Mouse (Mus musculus): ENCODE data around the gene Leng9.
"Not testable (repeated sequence)": the region's sequence is repeated elsewhere in the genome, so short reads cannot be mapped to it uniquely, and the experiment has no call there.

Leng9 gene

DNA sequence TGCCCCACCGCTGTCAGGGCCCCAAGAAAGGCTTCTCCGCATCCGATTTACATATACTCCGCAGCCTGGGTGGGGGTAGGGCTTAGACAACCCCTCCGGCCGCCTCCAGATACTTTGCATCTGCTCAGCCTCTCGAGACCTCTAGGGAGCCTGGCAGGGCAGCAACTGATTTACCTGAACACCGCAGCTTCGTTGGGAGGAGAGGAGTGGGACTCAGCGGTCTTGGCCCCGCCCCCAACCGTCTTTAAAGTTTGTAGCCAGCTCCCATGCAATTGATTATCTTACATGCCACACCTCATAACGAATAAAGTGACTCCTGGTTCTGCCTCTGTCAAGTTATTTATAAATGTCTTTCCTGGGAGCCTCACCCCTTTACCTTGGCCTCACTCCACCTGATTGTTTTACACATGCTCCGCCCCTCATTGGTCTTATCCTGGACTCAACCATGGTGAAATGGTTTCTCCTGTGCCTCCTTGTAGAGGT lies at the start of gene Leng9:
Gene Leng9 (minus strand): TSS at position 316 of the 483 bp plus-strand sequence.
- peak; percentile 55 to 61 for DNase-seq (ENCODE audit: low spot score in 2 of 2)

DNA sequence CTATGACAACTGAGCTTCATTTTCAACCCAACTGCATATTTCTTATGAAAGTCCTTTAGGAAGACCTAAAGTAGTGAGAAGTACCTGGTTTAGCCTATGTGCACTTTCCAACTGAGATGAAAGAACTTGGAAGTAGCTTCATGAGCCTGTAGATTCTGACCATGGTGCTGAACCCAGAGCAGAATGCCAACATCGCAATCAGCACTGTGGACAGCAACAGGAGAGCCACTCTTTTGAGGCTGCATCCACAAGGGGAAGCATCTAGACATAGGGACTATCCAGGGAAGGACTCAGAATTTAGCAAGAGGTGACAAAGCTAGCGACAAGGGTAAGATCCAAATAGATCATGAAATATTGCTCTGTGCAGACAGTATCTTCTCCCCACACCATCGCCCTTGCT lies 28.3 kb upstream of the Leng9 start:
- DNase-seq (ENCODE audit: low spot score in 2 of 2) = no peak

DNA sequence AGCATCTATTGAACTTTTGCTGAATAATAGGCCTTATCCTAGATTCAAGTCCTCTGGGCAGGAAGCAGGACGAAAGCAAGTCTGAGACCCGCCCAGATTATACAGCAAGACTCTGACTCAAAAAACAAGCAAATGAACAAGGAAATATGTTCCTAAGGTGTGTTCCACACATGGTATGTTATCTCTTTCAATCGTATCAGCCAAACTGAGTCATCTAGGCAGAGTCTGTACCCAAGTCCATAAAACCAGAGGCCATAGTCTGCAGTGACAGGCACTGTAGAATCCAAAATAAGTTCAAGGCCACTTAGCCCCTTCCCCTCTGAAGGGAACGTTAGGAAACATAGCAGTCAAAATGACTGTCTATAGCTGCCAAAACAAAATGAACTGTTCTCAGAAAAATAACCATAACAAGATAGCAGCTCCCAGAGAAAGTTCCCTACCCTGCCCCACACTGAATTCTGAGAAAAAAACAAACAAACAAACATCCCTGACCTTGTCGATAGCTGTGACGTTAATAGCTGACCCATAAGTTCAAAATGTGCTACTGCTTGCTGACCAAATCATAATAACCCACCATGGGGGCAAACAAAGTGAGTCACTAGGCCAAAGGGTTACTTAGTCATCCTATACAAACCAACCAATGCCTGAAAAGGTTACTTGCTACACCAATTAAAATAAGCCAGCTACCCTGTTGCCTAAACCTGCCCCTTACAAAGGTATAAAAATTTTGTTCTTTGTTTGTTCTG lies 20.2 kb upstream of the Leng9 start:
- no peak for DNase-seq (ENCODE audit: low spot score in 2 of 2)

DNA sequence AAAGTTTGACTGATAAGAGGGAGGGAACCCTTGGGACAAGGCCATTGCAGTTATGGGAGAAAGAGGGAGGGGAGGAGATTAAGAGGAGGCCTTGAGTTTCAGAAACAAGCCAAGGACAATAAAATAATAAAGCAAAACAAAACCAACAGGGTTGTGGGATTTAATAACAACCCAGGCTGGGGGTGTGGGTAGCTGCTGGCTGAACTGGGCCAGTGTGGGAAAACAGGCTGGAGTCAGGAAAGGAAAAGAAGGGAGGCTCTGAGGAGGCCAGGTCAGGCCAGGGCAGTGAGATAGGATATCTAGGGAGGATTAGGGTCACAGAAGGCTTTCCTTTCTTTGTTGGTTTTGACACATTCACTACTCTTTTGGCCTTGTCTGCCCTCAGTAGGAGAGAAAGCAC lies 16.9 kb upstream of the Leng9 start:
- no peak for DNase-seq (ENCODE audit: low spot score in 2 of 2)

DNA sequence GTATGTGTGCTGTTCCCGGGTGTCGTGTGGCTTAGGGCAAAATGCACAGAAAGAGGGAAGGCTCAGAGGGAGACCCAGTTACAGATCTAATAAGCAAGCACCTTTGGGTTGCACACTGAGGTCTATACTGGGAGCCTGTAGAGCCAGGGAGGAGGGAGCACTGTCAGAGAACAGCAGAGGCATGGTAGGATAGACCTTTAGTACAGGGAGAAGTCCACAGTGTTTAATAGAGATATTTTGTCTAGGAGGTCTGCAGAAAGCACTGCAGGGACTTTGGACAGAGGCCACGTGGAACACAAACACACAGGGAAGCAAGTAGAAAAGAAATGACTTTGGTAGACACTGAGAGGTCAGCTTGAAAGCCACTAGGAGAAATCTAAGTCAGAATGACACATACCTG lies 15.1 kb upstream of the Leng9 start:
- no peak for DNase-seq (ENCODE audit: low spot score in 2 of 2)

DNA sequence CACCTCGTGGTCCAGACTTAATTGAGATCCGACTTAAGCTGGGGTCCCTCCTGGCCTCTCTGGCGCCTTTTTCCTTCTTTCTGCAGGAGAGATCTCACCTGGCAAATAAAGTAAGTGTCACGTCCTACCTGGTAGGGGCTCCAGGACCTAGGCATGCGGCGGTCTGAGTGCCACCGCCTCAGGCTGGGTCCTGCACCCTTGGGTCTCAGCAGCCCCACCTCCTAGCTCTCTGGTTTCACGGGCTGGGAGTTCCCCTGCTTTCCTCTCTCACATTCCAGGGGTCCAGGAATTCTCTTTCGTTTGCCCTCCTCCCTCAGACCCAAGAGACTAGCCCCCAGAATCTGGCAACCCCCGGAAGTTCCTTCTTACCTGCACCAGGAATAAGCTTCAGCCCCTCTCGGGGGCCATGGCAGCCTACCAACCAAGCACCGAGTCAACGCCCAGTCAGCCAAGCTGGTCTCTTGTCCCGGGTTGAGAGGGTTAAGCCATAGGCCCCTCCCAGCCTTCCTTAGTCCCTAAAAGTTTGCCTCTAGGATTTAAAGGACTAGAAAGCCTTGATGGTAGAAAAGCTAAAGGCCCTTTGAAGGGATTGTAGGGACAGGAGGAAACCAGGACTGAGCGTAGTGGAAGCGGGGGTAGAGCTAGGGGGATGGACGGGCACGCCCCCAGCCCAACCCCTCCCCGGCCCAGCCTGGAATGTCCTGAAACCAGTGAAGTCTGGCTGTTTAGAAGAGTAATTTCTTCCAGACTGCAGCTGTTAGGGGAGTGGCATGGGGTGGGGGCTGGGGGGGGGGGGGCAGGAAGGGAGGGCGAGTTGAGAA lies 14.1 kb upstream of the Leng9 start, which contains the start of gene Cdc42ep5:
Gene Cdc42ep5 (minus strand): TSS at position 771 of the 821 bp plus-strand sequence.
- no peak for DNase-seq (ENCODE audit: low spot score in 2 of 2)

DNA sequence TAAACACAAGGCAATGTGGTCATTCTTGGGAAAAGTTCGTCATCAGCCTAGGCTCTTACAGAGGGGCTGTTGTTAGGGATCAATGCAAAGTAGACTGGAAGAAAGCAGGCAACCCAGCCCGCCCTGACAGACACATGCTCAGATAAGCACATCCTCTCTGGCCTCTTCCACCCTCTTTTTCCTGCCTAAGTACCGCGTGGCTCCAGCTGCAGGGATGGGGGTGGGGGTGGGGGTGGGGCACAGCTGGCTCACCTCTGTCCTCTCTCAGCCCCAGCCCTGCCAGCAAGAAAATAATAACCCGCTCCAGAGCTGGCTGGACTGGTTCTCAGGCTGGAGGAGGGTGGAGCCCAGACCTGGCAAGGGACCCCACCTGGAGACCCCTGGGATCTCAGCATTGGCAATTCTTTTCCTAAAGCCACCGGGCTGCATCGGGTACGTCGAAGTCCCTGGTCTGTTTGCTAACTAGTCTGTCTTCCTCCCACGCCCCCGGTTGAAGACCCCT lies 13.4 kb upstream of the Leng9 start:
- DNase-seq (ENCODE audit: low spot score in 2 of 2) = no peak

DNA sequence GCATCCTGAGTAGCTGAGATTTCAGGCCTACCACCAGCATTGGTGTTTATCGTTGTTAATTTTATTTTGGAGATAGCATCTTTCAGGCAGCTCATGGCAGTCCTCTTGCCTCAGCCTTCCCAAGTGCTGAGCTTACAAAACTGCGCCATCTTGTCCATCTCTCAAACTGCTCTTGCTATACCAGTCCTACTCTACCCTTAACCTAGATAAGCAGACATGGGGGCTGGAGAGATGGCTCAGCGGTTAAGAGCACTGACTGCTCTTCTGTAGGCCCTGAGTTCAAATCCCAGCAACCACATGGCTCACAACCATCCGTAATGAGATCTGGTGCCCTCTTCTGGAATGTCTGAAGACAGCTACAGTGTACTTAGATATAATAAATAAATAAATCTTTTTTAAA lies 11.4 kb upstream of the Leng9 start:
- not testable (repeated sequence) for DNase-seq (ENCODE audit: low spot score in 2 of 2)

DNA sequence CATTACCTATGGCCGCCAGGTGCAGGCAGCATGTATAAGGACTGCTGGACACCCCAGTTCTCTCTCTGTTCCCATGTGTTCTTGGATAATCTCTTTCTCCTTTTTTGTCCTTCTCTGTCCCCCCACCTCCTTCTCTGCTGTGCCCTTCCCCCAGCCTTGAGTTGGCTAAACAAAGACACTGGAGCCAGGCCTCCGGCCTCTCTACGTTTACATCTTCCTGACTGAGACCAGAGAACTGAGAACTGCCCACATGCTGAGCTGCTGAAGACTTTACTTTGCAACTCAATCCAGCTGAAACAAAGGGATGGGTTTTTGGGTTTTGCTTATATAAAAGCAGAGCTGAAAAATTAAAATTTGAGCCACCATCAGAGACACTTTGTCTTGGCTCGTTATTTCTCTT lies 4.8 kb upstream of the Leng9 start:
- no peak for DNase-seq (ENCODE audit: low spot score in 2 of 2)

DNA sequence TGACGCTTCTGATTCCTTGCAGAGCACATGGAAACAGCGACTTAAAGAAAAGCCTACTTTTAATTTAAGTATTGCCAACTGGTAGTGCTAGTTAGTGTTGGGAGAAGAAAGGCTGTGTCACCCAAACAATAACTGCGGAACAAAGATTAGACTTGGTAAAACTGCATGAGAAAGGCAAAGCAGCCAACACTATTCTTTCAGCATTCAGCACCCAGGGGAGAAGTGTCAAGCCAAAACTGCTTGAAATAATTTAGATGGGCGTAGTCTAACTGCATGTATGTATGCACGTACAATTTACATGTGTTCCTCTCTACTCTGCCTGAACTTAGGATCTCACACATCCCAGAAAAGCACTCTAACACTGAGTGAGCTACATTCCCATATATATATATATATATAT lies 4.2 kb upstream of the Leng9 start:
- DNase-seq (ENCODE audit: low spot score in 2 of 2) = no peak

DNA sequence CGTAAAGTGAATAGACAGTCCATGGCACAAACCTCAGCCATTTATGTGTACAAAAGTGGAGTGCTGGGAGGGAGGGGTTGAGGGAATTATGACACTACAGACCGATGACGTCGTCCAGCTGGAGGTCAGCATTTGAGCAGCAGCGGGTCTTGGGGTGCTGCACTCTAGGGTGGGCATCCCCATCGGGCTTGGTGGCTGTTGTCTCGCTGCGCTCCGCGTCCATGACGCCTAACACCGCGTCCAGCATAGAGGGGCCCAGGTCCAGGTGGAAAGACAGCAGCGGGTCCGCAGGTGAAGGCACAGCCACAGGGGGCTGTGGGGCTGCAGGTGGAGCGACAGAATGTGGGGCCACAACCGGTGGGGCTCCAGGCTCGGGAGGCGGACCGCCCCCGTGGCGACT lies 1.1 kb upstream of the Leng9 start:
- peak in 1 of 2 experiments; percentile 32 for DNase-seq (ENCODE audit: low spot score in 2 of 2)

DNA sequence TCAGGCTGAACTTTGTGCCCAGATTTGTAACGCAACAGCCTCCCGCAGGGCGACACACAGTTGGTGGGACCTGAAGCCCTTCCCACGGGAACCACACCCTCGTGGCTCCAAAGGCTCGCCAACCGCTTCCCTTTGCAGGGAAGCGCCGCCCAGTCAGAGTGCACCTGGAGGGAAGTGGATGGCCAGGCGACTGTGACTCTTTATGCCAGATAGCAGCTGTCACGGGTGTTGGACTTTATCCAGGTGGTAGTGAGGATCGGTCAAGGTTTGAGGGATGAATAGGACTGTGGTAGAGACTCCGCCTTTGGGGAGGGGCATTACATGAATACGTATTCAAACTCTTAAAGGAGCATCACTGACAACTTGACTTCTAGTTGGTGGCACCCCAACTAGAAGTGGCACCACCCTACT lies 642 bp upstream of the Leng9 start:
- peak; percentile 28 to 38 for DNase-seq (ENCODE audit: low spot score in 2 of 2)

DNA sequence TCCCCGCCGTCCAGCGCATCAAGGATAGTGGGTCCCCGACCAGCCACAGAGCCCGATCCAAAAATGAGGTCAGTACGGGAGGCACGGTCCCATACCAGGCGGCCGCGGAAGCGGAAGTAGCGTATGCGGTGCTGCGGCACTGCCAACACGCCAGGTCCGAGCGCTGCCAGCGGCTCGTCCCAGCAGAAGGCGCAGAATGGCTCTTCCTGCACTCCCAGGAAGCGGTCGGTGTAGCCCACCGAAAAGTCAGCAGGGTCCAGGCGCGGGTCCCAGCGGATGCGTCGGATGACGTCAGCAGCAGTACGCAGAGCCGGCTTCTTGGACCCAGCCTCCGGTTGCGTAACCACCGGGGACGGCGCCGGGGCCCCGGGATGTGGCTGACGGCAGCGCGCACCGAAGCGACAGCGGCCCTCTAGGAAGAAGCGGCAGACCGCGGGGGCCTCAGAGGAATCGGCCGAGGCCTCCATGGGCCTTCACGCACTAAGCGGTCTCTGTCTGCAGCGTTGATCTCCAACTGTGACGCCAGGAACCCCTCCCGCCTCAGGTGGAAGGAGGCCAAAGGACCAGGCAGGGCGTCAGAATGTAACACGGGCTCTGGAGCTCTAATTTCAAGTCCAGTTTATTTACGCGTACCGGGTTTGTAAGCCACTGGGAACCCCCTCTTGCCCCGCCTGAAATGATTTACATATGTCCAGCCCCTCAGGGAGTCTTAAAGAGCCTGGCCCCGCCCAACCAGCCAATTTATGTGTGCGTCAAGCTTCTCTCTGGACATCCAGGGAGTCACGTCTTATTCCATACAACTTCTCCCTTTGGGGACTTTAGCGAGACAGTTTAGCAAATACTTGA lies 742 bp downstream of the Leng9 start:
- DNase-seq (ENCODE audit: low spot score in 2 of 2) = peak; percentile 78 to 84

DNA sequence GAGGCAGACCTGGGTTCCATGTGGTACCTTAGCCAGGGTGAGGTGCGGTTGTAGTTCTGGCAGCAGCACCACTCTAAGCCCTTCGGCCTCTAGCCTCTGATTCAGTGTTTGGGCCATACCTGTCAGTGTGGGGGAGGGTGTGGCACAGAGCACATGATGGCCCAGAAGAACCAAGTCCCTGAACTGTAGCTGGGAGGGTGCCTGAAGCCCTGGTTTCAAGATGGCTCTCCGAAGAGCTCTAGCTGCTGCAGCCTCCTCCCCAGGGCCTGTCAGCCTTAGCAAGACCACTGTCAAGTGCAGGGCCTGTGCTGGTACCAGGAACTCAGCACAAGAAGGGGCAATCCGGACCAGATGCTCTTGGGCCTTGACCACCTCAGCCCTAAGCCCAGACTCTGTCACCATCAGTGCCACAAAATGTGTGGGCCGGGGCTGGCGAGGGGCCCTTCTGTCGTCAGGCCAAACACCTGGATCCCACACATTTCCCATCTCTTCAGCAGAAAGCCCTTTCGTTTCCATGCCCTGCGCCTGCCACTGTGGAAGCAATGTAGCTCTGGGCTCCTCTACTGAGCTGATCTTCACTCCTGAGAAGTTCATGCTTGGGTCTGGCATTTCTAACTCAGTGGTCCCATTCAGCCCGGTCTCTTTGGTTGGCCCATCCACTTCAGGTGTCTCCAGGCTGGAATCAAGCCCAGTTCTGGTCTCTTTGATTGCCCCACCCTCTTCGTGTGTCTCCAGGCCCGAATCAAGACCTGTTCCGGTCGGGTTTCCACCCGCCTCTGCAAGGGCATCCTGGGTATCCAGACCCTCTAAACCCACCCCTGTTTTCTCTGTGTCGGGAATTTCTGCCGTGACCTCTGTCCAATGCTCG lies 1.6 kb downstream of the Leng9 start:
- DNase-seq (ENCODE audit: low spot score in 2 of 2) = peak; percentile 38 to 47

DNA sequence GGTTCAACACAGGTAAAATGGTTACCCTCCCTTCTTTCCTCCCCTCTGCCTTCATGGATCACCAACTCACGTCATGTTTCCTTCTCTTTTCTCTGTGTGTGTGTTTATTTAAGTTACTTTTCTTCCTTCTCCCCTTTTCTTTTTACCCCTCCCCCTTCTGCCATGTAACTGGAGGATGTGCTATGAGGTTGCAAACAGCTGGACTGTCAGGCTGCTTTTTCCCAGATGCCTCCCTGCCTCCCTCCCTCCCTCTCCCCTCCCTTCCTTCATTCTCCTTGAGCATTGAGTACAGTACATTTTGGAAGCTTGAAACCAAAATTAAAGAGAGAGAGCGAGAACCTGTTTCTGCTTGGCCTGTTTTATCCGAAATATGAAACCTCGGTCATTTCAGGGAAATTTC lies 2.3 kb downstream of the Leng9 start:
- no peak for DNase-seq (ENCODE audit: low spot score in 2 of 2)

DNA sequence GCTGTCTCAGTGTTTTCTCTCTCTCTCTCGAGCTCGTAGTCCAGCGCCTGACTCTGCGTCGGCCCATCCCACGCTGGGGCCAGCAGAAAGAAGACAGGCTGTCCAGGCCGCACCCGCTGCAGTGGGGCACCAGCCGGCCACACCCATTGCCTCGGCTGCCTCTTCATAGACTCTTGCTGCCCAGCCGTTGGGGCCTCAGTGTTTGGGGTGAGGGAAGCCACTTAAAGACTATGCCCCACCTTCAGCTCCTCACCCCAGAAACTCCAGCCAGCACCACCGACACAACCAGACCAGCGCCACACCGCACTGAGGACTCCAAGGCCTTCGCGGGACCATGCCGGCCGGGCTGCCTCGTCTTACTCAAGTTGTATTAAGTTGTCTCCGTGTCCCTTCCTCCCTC lies 2.8 kb downstream of the Leng9 start:
- DNase-seq (ENCODE audit: low spot score in 2 of 2) = peak; percentile 10 to 27

DNA sequence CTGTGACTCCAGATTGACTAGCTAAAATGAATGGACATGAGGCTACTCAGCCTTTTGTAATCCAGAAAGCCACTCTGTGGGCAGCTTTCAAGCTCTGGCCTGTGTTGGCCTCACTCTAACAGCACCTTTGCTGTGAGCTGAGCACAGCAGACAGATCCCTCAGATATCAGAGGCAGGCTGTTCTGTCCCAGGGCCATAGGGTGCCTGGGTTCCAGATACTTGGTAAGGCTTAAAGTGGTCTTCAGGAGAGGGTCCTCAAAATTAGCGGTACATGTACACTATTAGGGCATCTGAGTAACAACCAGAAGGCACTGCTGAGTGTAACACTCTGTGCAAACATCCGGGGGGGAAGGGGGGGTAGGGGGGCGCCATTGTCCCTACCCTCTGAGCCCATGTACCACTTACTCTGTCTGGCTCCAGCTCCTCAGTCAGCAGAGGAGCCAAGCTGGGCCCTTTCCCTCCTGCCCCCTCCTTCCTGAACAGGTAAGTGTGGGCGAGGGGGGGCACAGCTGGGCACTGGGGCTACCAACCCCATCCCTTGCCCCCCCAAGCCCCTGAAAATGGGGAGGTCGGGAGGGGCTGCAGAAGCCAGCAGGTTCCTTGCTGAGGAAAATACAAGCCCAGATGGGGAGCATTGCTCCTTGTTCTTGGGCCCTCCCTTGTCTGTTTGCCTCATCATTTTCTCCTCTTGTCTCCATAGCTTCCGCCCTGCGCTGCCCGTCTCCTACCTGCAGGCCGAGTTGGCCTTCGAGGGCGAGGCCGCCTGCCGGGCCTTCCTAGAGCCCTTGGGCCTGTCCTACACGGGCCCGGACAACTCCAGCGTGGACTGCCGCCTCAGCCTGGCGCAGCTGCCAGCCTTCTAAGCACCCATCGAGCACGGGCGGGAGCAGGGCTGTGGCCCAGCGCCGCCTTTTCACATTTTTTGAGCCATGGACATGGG lies 3.7 kb downstream of the Leng9 start:
- DNase-seq (ENCODE audit: low spot score in 2 of 2) = peak; percentile 24 to 33

DNA sequence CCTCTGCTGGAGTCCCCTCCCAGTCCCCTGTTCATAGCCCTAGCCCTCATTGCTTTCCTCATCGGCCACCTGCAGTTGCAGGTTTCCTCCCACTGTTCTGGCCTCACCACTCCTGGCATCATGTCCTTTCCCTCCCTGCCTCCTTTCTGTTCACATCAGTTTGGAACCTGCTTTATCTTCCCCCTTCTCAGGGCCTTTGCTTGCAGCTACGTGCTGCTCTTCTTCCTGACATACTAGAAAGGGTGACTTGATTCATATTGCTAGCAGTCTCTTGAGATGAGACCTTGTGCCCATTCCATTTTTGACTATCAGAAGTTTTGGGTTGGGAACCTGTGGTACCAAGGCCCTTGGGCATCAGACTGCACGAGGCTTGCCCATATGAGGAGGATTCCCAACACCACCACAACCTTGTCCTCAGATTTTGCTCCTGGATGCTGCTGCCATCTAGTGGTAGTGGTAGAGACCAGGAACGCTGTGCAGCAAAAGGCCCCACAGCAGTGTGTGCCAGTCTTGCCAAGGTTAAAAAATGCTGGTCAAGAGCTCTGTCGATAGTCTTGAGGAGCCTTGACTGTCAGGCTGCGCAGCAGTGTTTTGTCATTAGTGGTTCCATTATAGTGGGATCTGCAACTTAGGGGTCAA lies 4.5 kb downstream of the Leng9 start:
- DNase-seq (ENCODE audit: low spot score in 2 of 2) = peak; percentile 37 to 53
